9 mouse cellular contexts compared by ENCODE assay signal in genomic region chr4:107433998-107434355, GRCm38 (mm10). TPM values are rescaled to one million over a fixed set of nuclear protein-coding genes. Genes with fewer than 3 reads are reported as not detected.
DNase-seq lines count a peak whose midpoint lies in the region; ATAC-seq and TF ChIP-seq lines count a peak whose summit lies in the region.
"Had no signal": no experiment of that assay in that cellular context is flagged by ENCODE, and none has a peak within 500 bp of the region (broad histone marks: within the 10 kb centered on the region; RNA-seq: fewer than 3 reads in every experiment).

No protein-coding gene starts in this region.

- no peak for TF ChIP-seq POLR2A in ES-Bruce4 (IDR thresholded peaks at IDR 0.05; ENCODE audit: insufficient read depth, low read length)

- ATAC-seq in heart, embryonic 12.5 days (ENCODE audit: insufficient number of reproducible peaks, low FRiP score) = no peak
- ATAC-seq in granulocyte monocyte progenitor cell, adult 5-6 weeks (replicated peaks; ENCODE audit: poor library complexity, severe bottlenecking) = 0 out of 2 replicates have a peak, but pooled peaks have one; percentile 2
- ATAC-seq in liver, postnatal 0 days = no peak

- H3K4me1 ChIP-seq in heart, embryonic 12.5 days (replicated peaks) = peaks cover 14% of the 10 kb centered on the region
- no peaks in the 10 kb centered on the region for H3K4me1 ChIP-seq in ES-Bruce4 (ENCODE audit: control insufficient read depth, insufficient read depth, low read length)
- peaks cover 8% of the 10 kb centered on the region; the same call in 1 of the 2 replicates for H3K4me1 ChIP-seq in liver, postnatal 0 days (ENCODE audit: insufficient read depth)

- no peak for DNase-seq in heart, postnatal 14 days
- DNase-seq in liver, postnatal 0 days = no peak
- no peak for DNase-seq in right cerebral cortex, postnatal 10 days (ENCODE audit: low spot score in 2 of 2)
- DNase-seq in cerebellum, adult 8-10 months = no peak
- no peak for DNase-seq in gastrocnemius, adult 8-10 months (ENCODE audit: low spot score in 2 of 2)
- DNase-seq: cerebellum, adult 9-11 months had no signal

- peak overlapping the region; percentile 98 for H3K4me2 ChIP-seq in heart, embryonic 12.5 days
- peak overlapping the region; percentile 85 for H3K4me2 ChIP-seq in liver, postnatal 0 days (ENCODE audit: low read depth, low read length)

- peak overlapping the region; percentile 57 for H3K4me3 ChIP-seq in heart, embryonic 12.5 days
- peak overlapping the region; percentile 62 for H3K4me3 ChIP-seq in ES-Bruce4 (ENCODE audit: low read depth, low read length)
- peak overlapping the region; percentile 54 for H3K4me3 ChIP-seq in liver, postnatal 0 days (ENCODE audit: low read depth, low read length)

- intact Hi-C loops in heart, postnatal 14 days (cut with DNase I) = no loop called here

- no peak for TF ChIP-seq CTCF in ES-Bruce4 (IDR thresholded peaks at IDR 0.05; ENCODE audit: low read depth, low read length)
- no peak for TF ChIP-seq CTCF in liver, postnatal 0 days (IDR thresholded peaks at IDR 0.05; ENCODE audit: low read depth)

- H3K27me3 ChIP-seq in heart, embryonic 12.5 days (replicated peaks) = peaks cover 67% of the 10 kb centered on the region
- peaks cover 22% of the 10 kb centered on the region for H3K27me3 ChIP-seq in ES-Bruce4 (ENCODE audit: control insufficient read depth, insufficient read depth, low read length, poor library complexity, severe bottlenecking)
- peaks cover 52% of the 10 kb centered on the region for H3K27me3 ChIP-seq in liver, postnatal 0 days (ENCODE audit: insufficient read depth, low read length)

- 7% methylated on average over 15 of the region's 15 CpGs for WGBS in heart, embryonic 12.5 days
- WGBS in liver, postnatal 0 days (ENCODE audit: insufficient replicate concordance) = 6% methylated on average over 15 of the region's 15 CpGs

- H3K27ac ChIP-seq in heart, embryonic 12.5 days (ENCODE audit: poor library complexity, severe bottlenecking) = no peak overlapping the region
- no peak overlapping the region for H3K27ac ChIP-seq in ES-Bruce4 (ENCODE audit: insufficient read depth, low read length)
- no peak overlapping the region for H3K27ac ChIP-seq in liver, postnatal 0 days (ENCODE audit: low read depth)

- H3K36me3 ChIP-seq in heart, embryonic 12.5 days = no peaks in the 10 kb centered on the region
- no peaks in the 10 kb centered on the region for H3K36me3 ChIP-seq in ES-Bruce4 (ENCODE audit: control insufficient read depth, insufficient read depth, low read length, poor library complexity, severe bottlenecking)
- H3K36me3 ChIP-seq in liver, postnatal 0 days (replicated peaks; ENCODE audit: insufficient read depth, low read length) = no peaks in the 10 kb centered on the region

- no peaks in the 10 kb centered on the region for H3K9me3 ChIP-seq in heart, embryonic 12.5 days (replicated peaks)
- no peaks in the 10 kb centered on the region for H3K9me3 ChIP-seq in ES-Bruce4 (replicated peaks; ENCODE audit: control insufficient read depth, insufficient read depth, low read length, poor library complexity, severe bottlenecking)
- H3K9me3 ChIP-seq in liver, postnatal 0 days (ENCODE audit: low read length) = no peaks in the 10 kb centered on the region

- no peak for TF ChIP-seq EP300 in ES-Bruce4 (IDR thresholded peaks at IDR 0.05; ENCODE audit: insufficient read depth, low read depth, low read length)
- no peak for TF ChIP-seq EP300 in liver, postnatal 0 days (IDR thresholded peaks at IDR 0.05; ENCODE audit: low read depth)

- peak overlapping the region; percentile 39; the same call in 1 of the 2 replicates for H3K9ac ChIP-seq in heart, embryonic 12.5 days
- peak overlapping the region; percentile 76; the same call in 1 of the 2 replicates for H3K9ac ChIP-seq in ES-Bruce4 (ENCODE audit: low read depth, poor library complexity, severe bottlenecking)
- H3K9ac ChIP-seq in liver, postnatal 0 days (replicated peaks) = 0 out of 2 replicates have a peak overlapping the region, but pooled peaks have one; percentile 21

RNA-seq across cellular contexts. Expression of gene Glis1, which starts 0.4 kb away (rescaled TPM):
- polyA plus RNA-seq in heart, embryonic 12.5 days (2016; fragmentation: Nextera tagmentation; extraction: Ambion mirVana) = 0.19 and 0.47 TPM in 2 replicates
- total RNA-seq in heart, postnatal 14 days (2021) = under 1 TPM; 0.17 to 0.31 TPM
- 0.28 and 0.79 TPM in 2 replicates for polyA plus RNA-seq in ES-Bruce4 (2011; ENCODE audit: insufficient read depth, insufficient read length, low read depth, missing spikeins)
- total RNA-seq in granulocyte monocyte progenitor cell, adult 5-6 weeks (2014; fragmentation: Nextera tagmentation) = not detected in 2 replicates
- not detected in 2 replicates for total RNA-seq in granulocyte monocyte progenitor cell, adult 5-6 weeks (2017)
- polyA plus RNA-seq in liver, postnatal 0 days (2015; fragmentation: Nextera tagmentation; extraction: Ambion mirVana) = 0.17 and 0.18 TPM in 2 replicates
- total RNA-seq in gastrocnemius, adult 8-10 months (2022) = under 1 TPM in 3 of 4 experiments, not detected in 1; 0.12 to 0.58 (median 0.31) TPM

Comparison
In these comparisons a context has a peak if more than half of its experiments do, and no peak if none do; other contexts are left out.
1. H3K9ac ChIP-seq: peak in every context shown above with its lines; median percentile 76 in ES-Bruce4; 39 in heart, embryonic 12.5 days; 21 in liver, postnatal 0 days.